Mouse (Mus musculus): Measurements from ENCODE around the gene Stra8. TPM values are rescaled to one million over a fixed set of nuclear protein-coding genes. Genes with fewer than 3 reads are reported as not detected.

Gene Stra8
- not detected in 2 replicates for polyA plus RNA-seq (2015; fragmentation: Nextera tagmentation; extraction: Ambion mirVana)

DNA sequence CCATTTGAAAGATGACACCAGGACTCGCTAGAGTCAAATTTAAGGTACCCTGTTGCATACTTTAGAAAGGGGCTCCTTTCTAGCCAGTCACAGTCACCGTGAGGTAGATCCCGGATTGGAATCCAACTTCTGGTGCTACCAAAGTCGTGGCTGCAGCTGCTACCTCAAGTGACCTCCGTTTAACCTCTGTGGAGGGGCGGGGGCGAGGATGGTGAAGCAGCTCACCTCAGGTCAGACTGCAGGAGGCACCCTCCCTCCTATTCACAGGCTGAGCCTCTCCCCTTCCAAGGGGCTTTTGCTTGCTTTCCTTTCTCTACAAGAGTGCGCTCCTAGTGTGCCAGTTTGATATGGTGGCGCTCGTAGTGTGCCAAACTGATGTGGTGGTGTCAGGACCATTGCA, at the start of gene Stra8:
TSS of gene Stra8 (plus strand) at position 208 of the 400 bp plus-strand sequence.
- no peak within 1 kb of the TSS for H3K4me2 ChIP-seq (ENCODE audit: low read depth, low read length)
- WGBS (ENCODE audit: insufficient replicate concordance) = 54% methylated on average over 10 of the region's 10 CpGs
- ATAC-seq (ENCODE audit: low read depth) = no peak

DNA sequence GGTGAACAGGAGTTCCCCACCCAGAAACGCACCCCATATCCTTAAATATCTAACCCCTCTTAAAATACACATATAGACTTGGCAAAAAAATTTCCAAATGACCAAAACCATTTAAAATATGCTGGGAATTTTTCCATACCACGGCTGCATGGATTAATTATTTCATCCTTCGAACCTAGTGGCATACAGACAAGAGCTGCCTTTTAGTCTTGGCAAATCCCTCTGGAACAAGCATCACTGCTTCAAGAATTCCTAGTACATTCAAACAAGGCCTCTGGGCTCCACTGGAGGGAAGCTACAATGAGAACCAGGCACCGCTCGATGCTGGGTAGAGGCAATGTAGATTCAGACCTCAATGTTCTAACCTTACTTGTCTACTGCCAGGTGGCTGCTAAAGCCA, 49.2 kb upstream of the Stra8 start:
- no peak overlapping the region for H3K9ac ChIP-seq (ENCODE audit: low read depth, low read length)
- ATAC-seq (ENCODE audit: low read depth) = no peak
- H3K4me2 ChIP-seq (ENCODE audit: low read depth, low read length) = no peak overlapping the region
- peaks cover 63% of the 10 kb centered on the region for H3K4me1 ChIP-seq (ENCODE audit: control insufficient read depth, low read depth, low read length)
- H3K9me3 ChIP-seq (replicated peaks; ENCODE audit: control insufficient read depth, low read length) = no peaks in the 10 kb centered on the region
- H3K4me3 ChIP-seq (ENCODE audit: low read depth, low read length) = no peak overlapping the region
- H3K27ac ChIP-seq (ENCODE audit: low read length) = no peak overlapping the region; the same call in 1 of the 2 replicates
- no peaks in the 10 kb centered on the region for H3K36me3 ChIP-seq (ENCODE audit: control insufficient read depth, insufficient read depth)
- WGBS (ENCODE audit: insufficient replicate concordance) = 68% methylated on average over 5 of the region's 5 CpGs
- no peaks in the 10 kb centered on the region for H3K27me3 ChIP-seq (ENCODE audit: control insufficient read depth, insufficient read depth, low read depth, low read length)

More for the DNA sequence above, at the start of gene Stra8:
- Histone ChIP-seq H3K27ac (ENCODE audit: low read length) (no peak within 1 kb of the TSS), H3K36me3 (ENCODE audit: control insufficient read depth, insufficient read depth) (no peaks in the 10 kb centered on the region), H3K9me3 (replicated peaks; ENCODE audit: control insufficient read depth, low read length) (no peaks in the 10 kb centered on the region), H3K27me3 (ENCODE audit: control insufficient read depth, insufficient read depth, low read depth, low read length) (no peaks in the 10 kb centered on the region), H3K9ac (ENCODE audit: low read depth, low read length) (no peak within 1 kb of the TSS), H3K4me3 (ENCODE audit: low read depth, low read length) (no peak within 1 kb of the TSS), H3K4me1 (ENCODE audit: control insufficient read depth, low read depth, low read length) (peaks cover 3% of the 10 kb centered on the region; the same call in 1 of the 2 replicates)

DNA sequence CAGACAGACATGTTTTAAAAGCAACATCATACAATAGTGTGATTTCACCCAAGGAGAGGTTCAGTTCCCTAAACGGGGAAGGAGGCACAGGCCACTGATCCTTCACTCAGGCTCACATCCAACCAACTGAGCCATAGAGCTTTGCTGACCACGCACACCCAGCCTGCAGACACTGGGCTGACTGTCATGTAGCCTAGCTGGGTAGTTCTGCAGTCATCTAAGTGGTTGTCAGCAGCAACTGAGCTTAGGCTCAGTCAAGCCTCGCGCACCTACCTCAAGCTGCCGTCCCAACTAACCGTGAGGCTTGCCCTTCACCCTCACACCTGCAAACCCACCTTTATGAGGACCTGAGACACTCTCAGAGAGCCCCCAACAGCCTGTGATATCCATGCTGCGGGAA, 48.0 kb upstream of the Stra8 start:
- no peak overlapping the region for H3K4me3 ChIP-seq (ENCODE audit: low read depth, low read length)
- no peak overlapping the region for H3K27ac ChIP-seq (ENCODE audit: low read length)
- no peak overlapping the region for H3K4me2 ChIP-seq (ENCODE audit: low read depth, low read length)
- ATAC-seq (ENCODE audit: low read depth) = no peak
- no peaks in the 10 kb centered on the region for H3K27me3 ChIP-seq (ENCODE audit: control insufficient read depth, insufficient read depth, low read depth, low read length)
- peaks cover 64% of the 10 kb centered on the region for H3K4me1 ChIP-seq (ENCODE audit: control insufficient read depth, low read depth, low read length)
- H3K9me3 ChIP-seq (replicated peaks; ENCODE audit: control insufficient read depth, low read length) = no peaks in the 10 kb centered on the region
- 73% methylated on average over 7 of the region's 7 CpGs for WGBS (ENCODE audit: insufficient replicate concordance)
- H3K9ac ChIP-seq (ENCODE audit: low read depth, low read length) = no peak overlapping the region
- no peaks in the 10 kb centered on the region for H3K36me3 ChIP-seq (ENCODE audit: control insufficient read depth, insufficient read depth)

DNA sequence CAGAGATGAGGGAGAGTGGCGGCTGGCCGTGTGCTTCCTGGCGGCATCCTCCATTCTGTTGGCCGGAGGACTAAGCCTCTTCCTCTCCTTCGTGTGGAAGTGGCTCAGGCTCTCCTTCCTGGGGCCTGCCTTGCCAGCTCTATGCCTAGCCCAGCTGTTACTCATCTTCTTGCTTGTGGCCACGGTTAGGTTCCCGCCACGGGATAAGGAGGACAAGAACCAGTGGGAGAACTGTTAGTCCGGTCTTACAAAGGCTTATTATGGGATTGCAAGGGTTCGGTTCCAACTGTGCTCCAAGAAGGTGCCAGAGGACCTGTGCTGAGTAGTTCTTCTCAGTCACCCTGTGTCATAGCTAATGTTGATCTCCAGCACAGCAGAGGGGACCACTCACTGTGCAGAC, 47.1 kb upstream of the Stra8 start:
- Histone ChIP-seq H3K4me1 (ENCODE audit: control insufficient read depth, low read depth, low read length) (peaks cover 63% of the 10 kb centered on the region), H3K27me3 (ENCODE audit: control insufficient read depth, insufficient read depth, low read depth, low read length) (no peaks in the 10 kb centered on the region), H3K4me2 (ENCODE audit: low read depth, low read length) (no peak overlapping the region), H3K4me3 (ENCODE audit: low read depth, low read length) (no peak overlapping the region), H3K9me3 (replicated peaks; ENCODE audit: control insufficient read depth, low read length) (no peaks in the 10 kb centered on the region), H3K36me3 (ENCODE audit: control insufficient read depth, insufficient read depth) (no peaks in the 10 kb centered on the region), H3K27ac (ENCODE audit: low read length) (no peak overlapping the region), H3K9ac (ENCODE audit: low read depth, low read length) (no peak overlapping the region)
- no peak for ATAC-seq (ENCODE audit: low read depth)
- WGBS (ENCODE audit: insufficient replicate concordance) = 76% methylated on average over 10 of the region's 10 CpGs

DNA sequence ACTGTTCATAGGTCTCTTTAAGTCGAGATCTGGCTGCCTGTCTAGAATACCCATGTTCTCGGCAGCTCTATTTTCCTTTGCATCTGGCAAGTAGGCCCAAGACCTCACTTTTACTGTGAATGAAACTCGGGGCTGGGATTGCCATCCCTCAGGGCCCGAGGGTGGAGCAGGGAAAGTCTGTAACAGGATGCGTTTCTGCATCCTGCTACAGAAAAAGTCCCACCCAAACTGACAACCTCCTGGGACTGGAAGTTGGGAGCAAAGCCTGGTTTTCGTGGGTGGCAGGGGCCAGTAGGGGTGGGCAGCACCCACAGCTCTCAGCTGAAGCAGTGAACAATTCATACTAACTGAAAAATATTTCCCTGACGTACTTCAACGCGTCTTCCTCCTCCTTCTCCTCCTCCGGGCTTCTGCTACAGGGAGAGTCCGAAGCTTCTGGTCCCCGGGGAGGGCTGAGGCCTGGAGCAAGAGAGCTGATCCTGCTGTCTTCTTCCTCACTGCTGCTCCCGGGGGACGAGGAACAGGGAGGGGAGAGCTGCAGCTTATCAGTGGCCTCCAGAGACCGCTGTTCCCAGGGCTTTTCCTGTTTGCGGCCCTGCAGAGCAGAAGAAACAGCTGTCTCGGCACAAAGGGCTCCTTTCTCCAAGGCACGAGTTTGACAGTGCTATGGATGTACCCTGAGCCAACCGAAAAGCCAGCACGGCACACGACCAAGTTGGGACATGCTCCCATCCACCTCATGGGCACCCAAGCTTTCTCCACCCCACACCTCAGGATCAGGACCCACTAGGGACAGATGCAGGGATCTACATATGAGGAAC, 45.7 kb upstream of the Stra8 start:
- Histone ChIP-seq H3K27me3 (ENCODE audit: control insufficient read depth, insufficient read depth, low read depth, low read length) (no peaks in the 10 kb centered on the region), H3K27ac (ENCODE audit: low read length) (peak overlapping the region; percentile 87), H3K4me2 (ENCODE audit: low read depth, low read length) (peak overlapping the region; percentile 79), H3K36me3 (ENCODE audit: control insufficient read depth, insufficient read depth) (no peaks in the 10 kb centered on the region), H3K9ac (ENCODE audit: low read depth, low read length) (peak overlapping the region; percentile 48), H3K4me1 (ENCODE audit: control insufficient read depth, low read depth, low read length) (peaks cover 60% of the 10 kb centered on the region), H3K9me3 (replicated peaks; ENCODE audit: control insufficient read depth, low read length) (no peaks in the 10 kb centered on the region), H3K4me3 (ENCODE audit: low read depth, low read length) (peak overlapping the region; percentile 27)
- WGBS (ENCODE audit: insufficient replicate concordance) = 17% methylated on average over 21 of the region's 21 CpGs
- peak; percentile 52 for ATAC-seq (ENCODE audit: low read depth)

DNA sequence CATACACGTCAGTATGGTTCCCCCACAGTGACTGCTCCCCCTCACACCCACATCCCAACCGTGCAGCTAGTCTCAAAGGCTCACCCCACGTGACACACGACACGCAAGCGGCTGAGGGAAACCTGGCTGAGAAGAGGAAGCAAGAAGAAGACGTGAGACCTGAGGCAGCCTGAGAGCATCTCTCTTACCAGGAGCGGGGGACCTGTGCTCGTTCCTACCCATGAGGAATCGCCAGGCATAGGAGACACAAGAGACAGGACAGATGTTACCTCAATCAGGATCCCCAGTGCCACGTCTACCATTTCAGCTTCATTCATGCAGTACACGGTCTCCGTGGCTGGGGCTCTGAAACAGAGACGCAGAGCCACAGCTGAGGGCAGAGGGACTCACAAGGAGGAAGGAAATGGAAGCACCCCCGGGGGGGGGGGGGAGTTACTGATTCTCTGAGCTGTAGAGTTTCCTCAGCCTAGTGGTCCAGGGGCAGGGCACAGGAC, 44.6 kb upstream of the Stra8 start:
- no peak for ATAC-seq (ENCODE audit: low read depth)

DNA sequence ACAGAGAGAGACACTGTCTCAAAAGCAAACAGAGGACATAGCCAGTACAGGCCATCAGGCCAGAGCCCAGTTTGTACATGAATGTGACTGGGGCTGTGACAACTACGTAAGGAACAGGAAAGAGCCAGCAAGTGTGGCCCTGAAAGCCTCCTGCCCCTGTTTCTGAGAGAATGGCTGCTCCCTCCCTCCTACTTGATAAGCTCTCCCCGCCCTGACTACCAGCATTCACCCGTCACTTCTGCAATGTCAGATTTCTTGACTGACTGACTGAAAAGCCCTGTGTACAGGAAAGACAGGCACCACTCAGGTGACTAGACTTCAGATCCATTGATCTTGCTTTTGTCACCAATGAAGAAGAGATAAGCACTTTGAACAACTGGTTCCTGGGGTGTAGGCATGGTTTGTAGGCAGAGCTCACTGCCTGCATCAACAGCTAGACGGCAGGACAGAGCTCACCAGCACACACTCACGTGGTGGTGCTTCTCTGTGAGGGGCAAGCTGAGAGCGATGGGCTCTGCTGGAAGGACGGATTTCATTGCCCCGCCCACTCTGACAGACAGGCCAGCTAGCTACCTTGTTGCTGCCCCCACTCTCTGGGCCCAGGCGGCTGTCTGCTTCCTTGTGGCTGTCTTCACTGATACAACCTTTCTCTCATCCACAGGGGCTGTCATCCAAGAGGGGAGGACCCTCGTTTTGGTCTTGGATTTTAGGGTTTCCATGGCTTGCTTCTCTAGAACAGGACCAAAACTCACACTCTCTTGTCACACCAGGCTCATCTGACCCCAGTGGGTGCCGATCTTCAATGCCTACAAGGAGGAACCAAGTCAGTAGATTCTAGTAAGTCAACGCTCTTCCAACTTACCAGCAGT, 43.8 kb upstream of the Stra8 start:
- ATAC-seq (ENCODE audit: low read depth) = peak; percentile 25; the same call in 1 of the 2 replicates
- H3K4me3 ChIP-seq (ENCODE audit: low read depth, low read length) = peak overlapping the region; percentile 7; the same call in 1 of the 2 replicates
- peak overlapping the region; percentile 87 for H3K27ac ChIP-seq (ENCODE audit: low read length)
- WGBS (ENCODE audit: insufficient replicate concordance) = 13% methylated on average over 12 of the region's 12 CpGs
- H3K9me3 ChIP-seq (replicated peaks; ENCODE audit: control insufficient read depth, low read length) = no peaks in the 10 kb centered on the region
- peaks cover 8% of the 10 kb centered on the region for H3K36me3 ChIP-seq (ENCODE audit: control insufficient read depth, insufficient read depth)
- H3K9ac ChIP-seq (ENCODE audit: low read depth, low read length) = peak overlapping the region; percentile 90
- no peaks in the 10 kb centered on the region for H3K27me3 ChIP-seq (ENCODE audit: control insufficient read depth, insufficient read depth, low read depth, low read length)
- H3K4me2 ChIP-seq (ENCODE audit: low read depth, low read length) = peak overlapping the region; percentile 79
- peaks cover 48% of the 10 kb centered on the region for H3K4me1 ChIP-seq (ENCODE audit: control insufficient read depth, low read depth, low read length)

More for the DNA sequence above, 44.6 kb upstream of the Stra8 start:
- H3K9me3 ChIP-seq (replicated peaks; ENCODE audit: control insufficient read depth, low read length) = no peaks in the 10 kb centered on the region
- peak overlapping the region; percentile 27 for H3K4me3 ChIP-seq (ENCODE audit: low read depth, low read length)
- 23% methylated on average over 15 of the region's 15 CpGs for WGBS (ENCODE audit: insufficient replicate concordance)
- H3K27me3 ChIP-seq (ENCODE audit: control insufficient read depth, insufficient read depth, low read depth, low read length) = no peaks in the 10 kb centered on the region
- peak overlapping the region; percentile 87 for H3K27ac ChIP-seq (ENCODE audit: low read length)
- peak overlapping the region; percentile 79 for H3K4me2 ChIP-seq (ENCODE audit: low read depth, low read length)
- H3K4me1 ChIP-seq (ENCODE audit: control insufficient read depth, low read depth, low read length) = peaks cover 50% of the 10 kb centered on the region
- H3K9ac ChIP-seq (ENCODE audit: low read depth, low read length) = peak overlapping the region; percentile 48
- H3K36me3 ChIP-seq (ENCODE audit: control insufficient read depth, insufficient read depth) = peaks cover 3% of the 10 kb centered on the region; the same call in 1 of the 2 replicates

DNA sequence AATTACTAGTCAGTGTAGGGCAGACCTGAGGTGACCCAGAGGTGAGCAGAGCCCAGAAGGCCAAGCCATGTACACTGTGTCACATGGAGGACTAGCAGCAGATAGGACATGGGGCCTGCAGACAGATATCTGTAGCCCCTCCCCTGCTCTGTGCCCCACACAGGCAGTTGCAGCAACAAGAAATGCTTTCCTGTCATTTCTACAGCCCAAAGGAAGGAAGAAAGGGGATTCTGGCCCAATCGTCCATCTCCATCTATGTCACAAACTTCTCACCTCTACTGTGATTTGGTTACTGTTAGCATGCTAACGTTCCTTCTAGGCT, 43.2 kb upstream of the Stra8 start:
- WGBS (ENCODE audit: insufficient replicate concordance) = 3% methylated on average over 2 of the region's 2 CpGs
- H3K36me3 ChIP-seq (ENCODE audit: control insufficient read depth, insufficient read depth) = peaks cover 8% of the 10 kb centered on the region
- H3K4me1 ChIP-seq (ENCODE audit: control insufficient read depth, low read depth, low read length) = peaks cover 48% of the 10 kb centered on the region

More for the DNA sequence above, 43.2 kb upstream of the Stra8 start:
- Histone ChIP-seq H3K27me3 (ENCODE audit: control insufficient read depth, insufficient read depth, low read depth, low read length) (no peaks in the 10 kb centered on the region), H3K4me3 (ENCODE audit: low read depth, low read length) (peak overlapping the region; percentile 75), H3K4me2 (ENCODE audit: low read depth, low read length) (peak overlapping the region; percentile 79), H3K27ac (ENCODE audit: low read length) (peak overlapping the region; percentile 87), H3K9ac (ENCODE audit: low read depth, low read length) (peak overlapping the region; percentile 90), H3K9me3 (replicated peaks; ENCODE audit: control insufficient read depth, low read length) (no peaks in the 10 kb centered on the region)
- peak; percentile 60 for ATAC-seq (ENCODE audit: low read depth)
